Mouse (Mus musculus) kidney, postnatal 0 days (tissue): ENCODE measurements around the gene Sept12. TPM values are rescaled to one million over a fixed set of nuclear protein-coding genes. Genes with fewer than 3 reads are reported as not detected.

Source experiments
- ATAC-seq: fragments of 200-750 bp; cut with Nextera tagmentation; replicated peaks from 2 replicates; pipeline ENCODE4 v1.8.0; 2017; ENCODE audit warnings: low read depth, moderate number of reproducible peaks, moderate TSS enrichment, moderate library complexity; ENCODE audit not compliant: low FRiP score
- DNase-seq: peaks from one replicate; pipeline ENCODE4 v3.0.0-alpha.2; 2016; ENCODE audit warnings: low spot score
- H3K27ac ChIP-seq: fragments of 300-500 bp; sonication (generic); 2 replicates; pipeline ENCODE4 v1.5.1; 2014; ENCODE audit warnings: mild to moderate bottlenecking
- H3K27me3 ChIP-seq: fragments of 300-500 bp; sonication (generic); 2 replicates; pipeline ENCODE4 v1.6.1; 2014; ENCODE audit warnings: low read length, mixed read lengths; ENCODE audit not compliant: insufficient read depth
- H3K36me3 ChIP-seq: fragments of 300-500 bp; sonication (generic); 2 replicates; pipeline ENCODE4 v1.6.1; 2014; ENCODE audit warnings: low read length, mixed read lengths; ENCODE audit not compliant: insufficient read depth
- H3K4me1 ChIP-seq: fragments of 300-500 bp; sonication (generic); replicated peaks from 2 replicates; pipeline ENCODE4 v1.6.1; 2014; ENCODE audit warnings: antibody characterized with exemption, low read length, mixed read lengths; ENCODE audit not compliant: insufficient read depth
- H3K4me2 ChIP-seq: fragments of 300-500 bp; sonication (generic); 2 replicates; pipeline ENCODE4 v1.6.1; 2014; ENCODE audit warnings: mild to moderate bottlenecking, low read length, moderate library complexity, mixed read lengths
- H3K4me3 ChIP-seq: fragments of 300-500 bp; sonication (generic); replicated peaks from 2 replicates; pipeline ENCODE4 v1.5.1; 2014; ENCODE audit warnings: low read depth, low read length
- H3K9ac ChIP-seq: fragments of 300-500 bp; sonication (generic); 2 replicates; pipeline ENCODE4 v1.6.1; 2014; ENCODE audit warnings: low read depth, low read length
- H3K9me3 ChIP-seq: fragments of 300-500 bp; sonication (generic); replicated peaks from 2 replicates; pipeline ENCODE4 v1.6.1; 2016; ENCODE audit warnings: low read length, inconsistent platforms, mixed read lengths
- CTCF ChIP-seq: IDR thresholded peaks from 2 replicates; pipeline ENCODE4 v1.5.1; 2016; ENCODE audit warnings: antibody characterized with exemption, low read depth, mild to moderate bottlenecking, moderate library complexity
- WGBS: fragments of 180-500 bp; shearing (Covaris S2); extraction: QIAGEN DNeasy Blood & Tissue Kit; methylation state at CpG from one replicate; pipeline ENCODE4 v1.1.7; 2014; 5-methylcytosine and 5-hydroxymethylcytosine counted together
- polyA plus RNA-seq: library from polyadenylated mRNA; unstranded; fragments of >200 nt; fragmentation: Nextera tagmentation; extraction: Ambion mirVana; gene quantifications from 2 replicates; pipeline ENCODE4 v1.2.1, GENCODE M21; 2015

Sept12 gene
- polyA plus RNA-seq, 1 experiment from 2014 or later: not detected

- WGBS: 88% methylated on average over 3 of the region's 3 CpGs
- DNase-seq (no peak), ATAC-seq (no peak)
- Histone ChIP-seq H3K36me3 (no peaks in the 10 kb centered on the region), H3K9ac (no peak overlapping the region), H3K9me3 (no peaks in the 10 kb centered on the region), H3K27ac (no peak overlapping the region), H3K27me3 (no peaks in the 10 kb centered on the region), H3K4me1 (0 out of 2 replicates have a peak, but pooled peaks cover 3% of the 10 kb centered on the region), H3K4me3 (no peak overlapping the region), H3K4me2 (no peak overlapping the region)
- TF ChIP-seq CTCF: no peak
Observed at GRCm38 (mm10) chr16:4968426-4968825, 29.2 kb downstream of the Sept12 start.

DNA sequence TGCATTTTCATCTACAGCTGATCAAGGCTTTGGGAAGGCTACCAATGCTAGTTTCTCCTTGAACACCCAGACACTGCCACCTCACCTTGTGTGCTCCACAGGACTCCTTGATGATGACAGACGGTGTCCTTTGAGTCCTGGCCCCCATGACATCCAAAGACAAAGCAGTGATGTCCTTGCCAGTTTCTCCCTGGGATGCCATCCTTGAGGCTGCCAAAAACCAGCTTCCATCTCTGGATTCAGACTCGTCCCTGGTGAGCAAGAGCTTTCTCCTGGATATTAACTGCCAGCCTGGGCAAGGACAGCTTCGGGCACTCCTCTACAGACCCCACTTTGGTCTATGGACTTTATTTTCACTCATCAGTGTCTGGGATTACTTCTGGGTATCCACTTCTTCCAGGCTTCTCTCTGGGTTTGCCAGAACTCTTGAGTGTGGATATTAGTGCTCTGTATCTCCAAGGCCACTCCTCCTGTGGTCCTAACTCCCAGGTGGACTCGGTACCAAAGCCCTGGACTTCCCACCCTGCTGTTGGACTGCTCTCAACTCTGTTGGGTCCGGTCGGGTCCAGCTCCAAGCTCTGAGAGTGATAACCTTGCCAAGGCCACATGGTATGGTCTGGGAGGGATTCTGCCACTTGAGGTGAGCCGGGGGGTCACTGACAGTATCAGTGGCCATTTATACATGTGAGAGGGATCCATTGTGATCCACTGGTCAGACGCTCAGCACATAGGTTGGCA lies 32.1 kb downstream of the Sept12 start:
- no peak for DNase-seq

DNA sequence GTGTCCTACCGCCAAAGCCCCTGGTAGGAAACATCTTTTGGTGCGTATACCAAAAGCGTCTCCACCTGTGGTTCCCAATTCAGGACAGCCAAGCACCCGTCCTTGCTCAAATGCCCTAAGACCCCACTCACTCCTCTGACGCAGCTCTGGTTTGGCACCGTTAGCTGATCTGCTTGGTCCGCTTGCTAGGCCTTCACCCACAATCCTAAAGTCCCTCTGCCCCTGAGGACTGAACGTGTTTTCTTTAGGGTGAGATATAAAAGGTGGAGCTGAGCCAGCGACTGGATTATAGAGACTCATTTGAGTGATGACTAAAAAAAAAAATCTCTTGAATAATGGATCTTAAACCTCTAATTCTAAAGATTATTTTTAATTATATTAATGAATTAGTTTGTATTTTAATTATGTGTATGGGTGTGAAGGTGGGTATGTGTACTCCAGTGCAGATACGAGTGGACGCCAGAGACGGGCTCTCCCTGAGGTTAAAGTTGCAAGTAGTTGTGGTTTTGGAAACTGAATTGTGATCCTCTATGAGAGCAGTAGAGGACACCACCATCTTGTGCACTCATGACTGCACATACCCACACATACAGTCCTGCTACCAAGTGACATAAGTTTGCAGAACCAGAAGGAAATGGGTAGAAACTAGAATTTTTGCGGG lies 32.8 kb downstream of the Sept12 start:
- peak overlapping the region; percentile 70 for H3K4me3 ChIP-seq
- H3K27me3 ChIP-seq: no peaks in the 10 kb centered on the region
- H3K4me1 ChIP-seq: 0 out of 2 replicates have a peak, but pooled peaks cover 3% of the 10 kb centered on the region
- TF ChIP-seq CTCF: no peak
- peak overlapping the region; percentile 77 for H3K27ac ChIP-seq
- DNase-seq: peak; percentile 16
- H3K9me3 ChIP-seq: no peaks in the 10 kb centered on the region
- peak overlapping the region; percentile 89 for H3K4me2 ChIP-seq
- WGBS: 19% methylated on average over 13 of the region's 13 CpGs
- ATAC-seq: peak; percentile 2; the same call in 1 of the 2 replicates
- H3K9ac ChIP-seq: peak overlapping the region; percentile 76; the same call in 1 of the 2 replicates
- H3K36me3 ChIP-seq: no peaks in the 10 kb centered on the region

More for the DNA sequence above, 32.1 kb downstream of the Sept12 start:
- no peak overlapping the region for H3K27ac ChIP-seq
- no peak overlapping the region for H3K4me3 ChIP-seq
- TF ChIP-seq CTCF: no peak
- ATAC-seq: no peak
- H3K36me3 ChIP-seq: no peaks in the 10 kb centered on the region
- H3K4me2 ChIP-seq: peak overlapping the region; percentile 89
- WGBS: 91% methylated on average over 8 of the region's 8 CpGs
- H3K27me3 ChIP-seq: no peaks in the 10 kb centered on the region
- peak overlapping the region; percentile 76; the same call in 1 of the 2 replicates for H3K9ac ChIP-seq
- H3K4me1 ChIP-seq: 0 out of 2 replicates have a peak, but pooled peaks cover 3% of the 10 kb centered on the region
- H3K9me3 ChIP-seq: no peaks in the 10 kb centered on the region

DNA sequence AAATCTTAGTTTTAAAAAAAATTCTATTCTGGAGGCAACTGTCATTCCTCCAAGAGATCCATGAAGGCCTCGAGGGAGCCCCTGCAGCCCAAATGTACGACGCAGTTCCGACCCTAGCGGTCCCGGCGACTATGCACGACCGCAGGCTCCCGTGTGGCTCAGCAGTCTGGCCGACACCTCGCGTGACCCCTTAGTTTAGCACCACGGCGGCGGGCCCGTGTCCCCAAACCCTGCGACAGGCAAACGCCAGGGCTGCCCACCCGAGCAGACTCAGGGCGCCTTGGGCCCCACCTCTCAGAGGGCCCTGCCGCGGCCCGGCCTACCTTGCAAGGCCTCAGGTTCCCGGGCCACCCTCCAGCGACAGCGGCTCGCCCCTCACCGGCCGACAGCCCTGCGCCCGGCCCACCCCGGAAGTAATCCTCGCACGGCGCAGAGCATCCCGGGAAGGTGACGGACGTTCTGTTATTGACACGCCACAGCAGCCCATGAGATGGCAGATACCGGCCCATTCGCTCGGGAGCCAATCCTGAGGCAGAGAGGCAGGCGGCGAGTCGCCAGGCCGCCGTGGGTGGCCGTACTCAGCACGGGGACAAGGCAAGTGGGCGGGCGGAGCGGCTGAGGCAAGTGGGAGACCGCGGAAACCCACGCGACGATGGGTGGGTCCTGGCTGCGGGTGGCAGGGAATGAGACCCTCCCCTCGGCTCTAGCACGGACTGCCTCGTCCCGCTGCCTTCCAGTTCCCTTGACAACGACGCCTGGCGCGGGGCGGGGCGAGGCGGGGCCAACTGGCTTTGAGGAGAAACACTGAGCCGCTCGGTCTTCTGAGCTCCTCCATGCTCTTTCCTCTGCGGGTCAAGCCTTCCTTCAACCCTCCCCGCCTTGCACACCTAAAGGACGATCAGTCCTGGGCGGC lies 33.6 kb downstream of the Sept12 start, which contains the start of gene Anks3:
Gene Anks3, minus strand, starts transcription at position 409 of the 913 bp plus-strand sequence.
- no peak; the same call in 1 of the 2 replicates for TF ChIP-seq CTCF
- ATAC-seq: peak; percentile 98

DNA sequence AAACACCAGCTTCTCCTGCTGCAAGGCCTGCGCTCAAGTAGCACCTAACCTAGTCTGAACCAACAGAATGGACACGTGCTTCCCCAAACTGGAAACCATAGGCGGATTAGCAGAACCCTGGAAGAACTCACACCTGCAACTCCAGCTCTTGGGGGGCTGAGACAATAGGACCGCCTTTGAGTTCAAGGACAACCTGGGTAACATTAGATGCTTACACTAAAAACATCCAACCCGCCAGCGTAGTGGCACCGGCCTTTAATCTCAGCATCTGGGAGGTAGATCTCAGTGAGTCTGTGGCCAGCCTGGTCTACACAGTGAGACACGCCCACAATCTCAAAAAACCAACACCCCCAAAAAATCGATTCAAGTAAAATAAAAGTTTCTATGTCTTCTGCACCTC lies 34.3 kb downstream of the Sept12 start:
- Histone ChIP-seq H3K36me3 (no peaks in the 10 kb centered on the region), H3K4me3 (peak overlapping the region; percentile 70), H3K9ac (peak overlapping the region; percentile 76), H3K4me1 (0 out of 2 replicates have a peak, but pooled peaks cover 3% of the 10 kb centered on the region), H3K27ac (peak overlapping the region; percentile 84; the same call in 1 of the 2 replicates), H3K9me3 (no peaks in the 10 kb centered on the region), H3K27me3 (no peaks in the 10 kb centered on the region), H3K4me2 (peak overlapping the region; percentile 89)
- 38% methylated on average over 9 of the region's 9 CpGs for WGBS
- DNase-seq: no peak
- no peak for TF ChIP-seq CTCF
- ATAC-seq: no peak

More for the DNA sequence above, 33.6 kb downstream of the Sept12 start, which contains the start of gene Anks3:
- 0 out of 2 replicates have a peak, but pooled peaks cover 3% of the 10 kb centered on the region for H3K4me1 ChIP-seq
- under 1% methylated on average over 72 of the region's 76 CpGs for WGBS
- peak within 1 kb of the TSS; percentile 84 for H3K27ac ChIP-seq
- H3K4me3 ChIP-seq: peak within 1 kb of the TSS; percentile 70
- peak within 1 kb of the TSS; percentile 89 for H3K4me2 ChIP-seq
- peak; percentile 98 for DNase-seq
- H3K36me3 ChIP-seq: no peaks in the 10 kb centered on the region
- no peaks in the 10 kb centered on the region for H3K27me3 ChIP-seq
- peak within 1 kb of the TSS; percentile 76 for H3K9ac ChIP-seq
- no peaks in the 10 kb centered on the region for H3K9me3 ChIP-seq

GRCm38 (mm10) chr16:4960260-4960659 lies 37.4 kb downstream of the Sept12 start:
- H3K9me3 ChIP-seq: no peaks in the 10 kb centered on the region
- no peak overlapping the region for H3K27ac ChIP-seq
- TF ChIP-seq CTCF: no peak
- no peak for DNase-seq
- H3K4me2 ChIP-seq: no peak overlapping the region
- WGBS: 70% methylated on average over 8 of the region's 8 CpGs
- peaks cover 8% of the 10 kb centered on the region for H3K36me3 ChIP-seq
- H3K4me1 ChIP-seq: 0 out of 2 replicates have a peak, but pooled peaks cover 3% of the 10 kb centered on the region
- H3K9ac ChIP-seq: no peak overlapping the region
- H3K4me3 ChIP-seq: no peak overlapping the region
- ATAC-seq: no peak
- H3K27me3 ChIP-seq: no peaks in the 10 kb centered on the region
